Mouse (Mus musculus): ENCODE data around the gene Tmcc3. TPM values are rescaled to one million over a fixed set of nuclear protein-coding genes. Genes with fewer than 3 reads are reported as not detected.

Gene Tmcc3
- polyA plus RNA-seq, 1 experiment from 2014 or later = 8.8 TPM

DNA sequence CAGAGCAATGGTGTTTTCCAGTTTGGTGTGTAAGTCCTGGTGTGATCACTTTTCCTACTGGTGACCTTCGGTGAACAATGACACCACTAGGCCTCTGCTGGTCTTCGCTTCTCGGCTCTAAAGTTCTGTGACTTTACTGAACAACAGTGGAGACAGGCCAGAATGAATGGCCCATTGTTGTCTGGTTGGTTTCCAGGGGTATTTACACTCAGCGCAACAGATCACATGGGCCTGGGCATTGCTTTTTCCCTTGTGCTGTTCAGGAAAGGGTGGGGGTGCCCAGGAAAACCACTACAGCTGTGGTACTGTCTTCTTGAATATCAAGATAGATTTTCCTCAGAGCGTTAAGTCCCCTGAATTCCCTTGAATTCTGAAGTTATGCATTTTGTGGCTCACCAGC is 38.5 kb downstream of the Tmcc3 start:
- Histone ChIP-seq H3K27me3 (ENCODE audit: control insufficient read depth, insufficient read depth, low read length) (no peaks in the 10 kb centered on the region), H3K27ac (ENCODE audit: low read length) (no peak overlapping the region), H3K4me1 (ENCODE audit: control insufficient read depth, insufficient read depth, low read length) (no peaks in the 10 kb centered on the region), H3K9ac (replicated peaks; ENCODE audit: low read depth, low read length) (no peak overlapping the region), H3K4me3 (ENCODE audit: low read depth, low read length) (no peak overlapping the region), H3K36me3 (ENCODE audit: control insufficient read depth, insufficient read depth, low read length) (no peaks in the 10 kb centered on the region), H3K9me3 (ENCODE audit: control insufficient read depth, low read depth, low read length) (no peaks in the 10 kb centered on the region), H3K4me2 (replicated peaks; ENCODE audit: low read depth, low read length) (no peak overlapping the region)
- ATAC-seq (ENCODE audit: insufficient number of reproducible peaks, insufficient read depth, low FRiP score, low read depth) = no peak
- 82% methylated on average over 5 of the region's 5 CpGs for WGBS

DNA sequence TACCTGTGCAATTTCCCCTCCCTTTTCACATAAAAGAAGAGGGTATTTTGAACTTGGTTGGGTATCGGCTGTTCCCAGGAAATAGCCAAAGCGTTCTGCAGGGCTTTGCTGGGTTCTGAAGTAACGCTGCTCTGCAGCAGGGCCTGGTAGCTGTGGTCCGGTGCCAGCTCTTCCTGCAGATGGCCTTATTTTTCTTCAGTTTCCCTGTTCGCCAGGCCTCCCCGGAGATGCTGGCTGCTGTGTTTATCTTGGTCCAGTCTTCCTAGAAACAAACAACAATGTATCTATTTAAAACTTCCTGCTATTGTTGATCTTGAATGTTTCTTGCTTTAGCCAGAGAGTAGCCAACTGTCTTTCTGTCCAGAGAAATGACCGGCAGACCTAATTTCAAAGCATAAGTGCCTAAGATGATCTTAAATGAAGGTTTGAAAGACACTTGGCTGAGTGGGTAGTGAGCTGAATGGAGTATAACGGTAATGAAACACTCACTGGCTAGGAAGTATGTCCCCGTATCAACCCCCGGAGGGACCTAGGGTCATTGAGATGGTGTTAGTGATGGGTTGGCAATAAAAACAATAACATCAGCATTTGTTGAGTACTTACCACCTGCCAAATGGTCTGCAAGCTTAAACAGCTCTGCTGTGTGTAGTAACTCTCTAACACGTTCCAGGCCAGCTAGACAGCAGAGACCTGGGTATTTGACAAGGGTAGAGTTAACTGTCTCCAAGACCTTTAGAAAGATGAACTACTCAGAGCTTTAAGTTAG is 39.3 kb downstream of the Tmcc3 start:
- 71% methylated on average over 11 of the region's 11 CpGs for WGBS
- Histone ChIP-seq H3K27me3 (ENCODE audit: control insufficient read depth, insufficient read depth, low read length) (no peaks in the 10 kb centered on the region), H3K9ac (replicated peaks; ENCODE audit: low read depth, low read length) (no peak overlapping the region), H3K4me2 (replicated peaks; ENCODE audit: low read depth, low read length) (no peak overlapping the region), H3K4me1 (ENCODE audit: control insufficient read depth, insufficient read depth, low read length) (no peaks in the 10 kb centered on the region), H3K27ac (ENCODE audit: low read length) (no peak overlapping the region), H3K36me3 (ENCODE audit: control insufficient read depth, insufficient read depth, low read length) (no peaks in the 10 kb centered on the region), H3K9me3 (ENCODE audit: control insufficient read depth, low read depth, low read length) (no peaks in the 10 kb centered on the region), H3K4me3 (ENCODE audit: low read depth, low read length) (no peak overlapping the region)
- no peak for ATAC-seq (ENCODE audit: insufficient number of reproducible peaks, insufficient read depth, low FRiP score, low read depth)

DNA sequence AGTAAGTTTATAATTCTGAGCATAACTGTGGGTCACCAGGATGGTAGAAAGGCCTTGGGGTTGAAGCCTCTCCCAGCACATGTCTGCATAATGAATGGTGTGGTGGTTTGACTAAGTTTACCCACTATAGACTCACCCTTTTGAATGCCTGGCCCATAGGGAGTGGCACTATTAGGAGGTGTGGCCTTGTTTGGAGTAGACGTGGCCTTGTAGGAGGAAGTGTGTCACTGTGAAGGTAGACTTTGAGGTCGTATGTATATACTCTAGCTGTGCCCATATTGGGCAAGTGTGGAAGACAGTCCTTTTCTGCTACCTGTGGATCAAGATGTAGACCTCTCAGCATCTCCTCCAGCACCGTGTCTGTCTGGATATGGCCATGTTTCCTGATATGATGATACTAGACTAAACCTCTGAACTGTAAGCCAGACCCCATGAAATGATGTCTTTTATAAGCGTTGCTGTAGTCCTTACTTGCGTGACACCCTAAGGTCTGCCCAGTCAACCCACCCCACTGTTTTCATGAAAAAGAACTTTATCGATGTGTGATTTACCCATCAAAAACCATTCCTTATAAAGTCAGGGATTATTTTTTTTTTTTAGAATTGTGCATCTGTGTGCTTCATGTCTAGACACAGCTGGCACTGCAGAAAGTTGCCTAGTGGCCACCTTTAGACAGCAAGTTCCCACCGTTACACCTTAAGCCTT is 40.6 kb downstream of the Tmcc3 start:
- Histone ChIP-seq H3K4me2 (replicated peaks; ENCODE audit: low read depth, low read length) (no peak overlapping the region), H3K27me3 (ENCODE audit: control insufficient read depth, insufficient read depth, low read length) (no peaks in the 10 kb centered on the region), H3K27ac (ENCODE audit: low read length) (no peak overlapping the region), H3K9me3 (ENCODE audit: control insufficient read depth, low read depth, low read length) (no peaks in the 10 kb centered on the region), H3K4me1 (ENCODE audit: control insufficient read depth, insufficient read depth, low read length) (no peaks in the 10 kb centered on the region), H3K9ac (replicated peaks; ENCODE audit: low read depth, low read length) (no peak overlapping the region), H3K4me3 (ENCODE audit: low read depth, low read length) (no peak overlapping the region), H3K36me3 (ENCODE audit: control insufficient read depth, insufficient read depth, low read length) (no peaks in the 10 kb centered on the region)
- WGBS = 89% methylated on average over 7 of the region's 7 CpGs
- ATAC-seq (ENCODE audit: insufficient number of reproducible peaks, insufficient read depth, low FRiP score, low read depth) = no peak

DNA sequence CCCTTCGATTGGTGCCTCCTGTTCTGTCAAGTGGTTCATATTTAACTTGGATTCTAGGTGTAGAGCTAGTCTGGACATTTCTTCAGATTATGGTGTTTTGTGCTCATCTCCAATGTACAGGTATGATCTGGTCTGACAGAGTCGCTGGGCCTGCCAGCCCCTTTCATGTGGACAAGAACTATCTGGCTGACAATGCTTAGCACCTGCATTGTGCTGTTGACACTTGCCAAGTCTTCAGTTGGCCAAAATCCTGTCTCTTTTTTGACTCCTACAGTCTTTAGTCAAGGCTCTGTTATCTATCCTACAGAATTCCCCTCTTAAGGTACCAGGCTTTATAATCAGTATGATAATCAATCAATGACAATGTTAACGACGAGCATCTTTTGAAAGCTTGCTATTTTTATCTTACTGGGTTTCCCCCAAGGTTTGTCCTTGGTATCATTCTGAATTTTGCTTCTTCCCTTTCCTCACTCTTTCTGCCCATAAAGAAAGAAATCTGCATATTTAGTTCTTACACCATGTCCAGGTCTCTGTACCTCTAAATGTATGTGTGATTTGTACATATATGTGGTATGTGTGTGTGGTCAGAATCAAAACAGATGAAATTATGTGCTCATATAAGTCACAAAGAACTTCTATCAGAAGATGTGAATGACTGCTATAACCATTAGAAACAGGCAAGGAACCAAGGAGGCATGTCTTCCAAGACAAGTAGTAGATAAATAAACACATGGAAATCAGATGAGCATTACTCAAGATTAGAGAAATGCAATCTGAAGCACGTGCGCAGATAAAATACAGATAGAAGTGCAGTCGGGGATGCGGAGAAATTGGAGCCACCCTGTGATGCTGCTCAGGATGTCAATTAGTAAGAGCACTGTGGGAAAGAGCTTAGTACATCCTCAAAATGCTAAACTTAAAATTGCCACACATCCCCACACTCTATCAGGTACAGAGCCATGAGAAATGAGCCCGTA is 41.4 kb downstream of the Tmcc3 start:
- Histone ChIP-seq H3K27me3 (ENCODE audit: control insufficient read depth, insufficient read depth, low read length) (no peaks in the 10 kb centered on the region), H3K4me3 (ENCODE audit: low read depth, low read length) (no peak overlapping the region), H3K4me1 (ENCODE audit: control insufficient read depth, insufficient read depth, low read length) (no peaks in the 10 kb centered on the region), H3K4me2 (replicated peaks; ENCODE audit: low read depth, low read length) (no peak overlapping the region), H3K36me3 (ENCODE audit: control insufficient read depth, insufficient read depth, low read length) (no peaks in the 10 kb centered on the region), H3K9me3 (ENCODE audit: control insufficient read depth, low read depth, low read length) (no peaks in the 10 kb centered on the region), H3K27ac (ENCODE audit: low read length) (no peak overlapping the region), H3K9ac (replicated peaks; ENCODE audit: low read depth, low read length) (no peak overlapping the region)
- ATAC-seq (ENCODE audit: insufficient number of reproducible peaks, insufficient read depth, low FRiP score, low read depth) = no peak
- 58% methylated on average over 9 of the region's 9 CpGs for WGBS

DNA sequence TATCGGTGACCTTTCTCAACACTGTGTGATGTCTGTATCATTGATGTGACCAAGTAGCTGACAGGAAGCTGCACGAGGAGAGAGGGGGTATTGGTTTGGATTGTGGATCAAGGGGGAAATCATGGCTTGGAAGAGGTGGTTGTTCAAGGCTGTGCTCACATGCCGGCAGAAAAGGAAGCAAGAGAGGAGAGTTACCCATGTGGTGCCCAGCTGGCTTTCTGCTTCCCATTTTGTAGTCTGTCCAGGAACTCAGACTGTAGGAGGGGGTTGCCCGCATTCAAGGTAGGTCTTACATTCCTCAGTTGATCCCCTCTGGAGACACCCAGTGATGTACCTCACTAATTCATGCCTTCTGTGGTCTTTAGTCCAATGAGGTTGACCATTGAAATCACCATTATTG is 42.3 kb downstream of the Tmcc3 start:
- Histone ChIP-seq H3K9me3 (ENCODE audit: control insufficient read depth, low read depth, low read length) (no peaks in the 10 kb centered on the region), H3K4me2 (replicated peaks; ENCODE audit: low read depth, low read length) (no peak overlapping the region), H3K27ac (ENCODE audit: low read length) (no peak overlapping the region), H3K4me1 (ENCODE audit: control insufficient read depth, insufficient read depth, low read length) (no peaks in the 10 kb centered on the region), H3K9ac (replicated peaks; ENCODE audit: low read depth, low read length) (no peak overlapping the region), H3K36me3 (ENCODE audit: control insufficient read depth, insufficient read depth, low read length) (no peaks in the 10 kb centered on the region), H3K4me3 (ENCODE audit: low read depth, low read length) (no peak overlapping the region), H3K27me3 (ENCODE audit: control insufficient read depth, insufficient read depth, low read length) (no peaks in the 10 kb centered on the region)
- ATAC-seq (ENCODE audit: insufficient number of reproducible peaks, insufficient read depth, low FRiP score, low read depth) = no peak
- WGBS = 64% methylated on average over 4 of the region's 4 CpGs

DNA sequence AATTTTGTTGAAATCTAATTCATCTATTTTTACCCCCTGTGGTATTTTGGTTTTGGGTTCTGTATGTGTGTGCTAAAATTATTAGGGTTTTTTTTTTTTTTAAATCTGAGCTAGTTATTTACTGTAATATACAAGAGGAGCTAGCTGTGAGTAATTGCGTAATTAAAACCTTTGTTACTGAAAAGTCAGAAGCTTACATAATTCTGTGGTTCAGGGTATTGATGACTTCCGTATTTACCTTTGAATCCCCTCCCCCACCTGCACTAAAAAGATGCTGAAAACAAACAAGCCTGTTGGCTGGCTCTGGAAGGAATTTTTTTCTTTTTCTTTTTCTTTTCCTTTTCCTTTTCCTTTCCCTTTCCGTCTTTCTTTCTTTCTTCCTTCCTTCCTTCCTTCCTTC is 42.7 kb downstream of the Tmcc3 start:
- Histone ChIP-seq H3K36me3 (ENCODE audit: control insufficient read depth, insufficient read depth, low read length) (no peaks in the 10 kb centered on the region), H3K9ac (replicated peaks; ENCODE audit: low read depth, low read length) (no peak overlapping the region), H3K9me3 (ENCODE audit: control insufficient read depth, low read depth, low read length) (no peaks in the 10 kb centered on the region), H3K4me1 (ENCODE audit: control insufficient read depth, insufficient read depth, low read length) (no peaks in the 10 kb centered on the region), H3K4me2 (replicated peaks; ENCODE audit: low read depth, low read length) (no peak overlapping the region), H3K27me3 (ENCODE audit: control insufficient read depth, insufficient read depth, low read length) (no peaks in the 10 kb centered on the region), H3K4me3 (ENCODE audit: low read depth, low read length) (no peak overlapping the region), H3K27ac (ENCODE audit: low read length) (no peak overlapping the region)
- ATAC-seq (ENCODE audit: insufficient number of reproducible peaks, insufficient read depth, low FRiP score, low read depth) = no peak
- WGBS = 77% methylated on average over 3 of the region's 3 CpGs

DNA sequence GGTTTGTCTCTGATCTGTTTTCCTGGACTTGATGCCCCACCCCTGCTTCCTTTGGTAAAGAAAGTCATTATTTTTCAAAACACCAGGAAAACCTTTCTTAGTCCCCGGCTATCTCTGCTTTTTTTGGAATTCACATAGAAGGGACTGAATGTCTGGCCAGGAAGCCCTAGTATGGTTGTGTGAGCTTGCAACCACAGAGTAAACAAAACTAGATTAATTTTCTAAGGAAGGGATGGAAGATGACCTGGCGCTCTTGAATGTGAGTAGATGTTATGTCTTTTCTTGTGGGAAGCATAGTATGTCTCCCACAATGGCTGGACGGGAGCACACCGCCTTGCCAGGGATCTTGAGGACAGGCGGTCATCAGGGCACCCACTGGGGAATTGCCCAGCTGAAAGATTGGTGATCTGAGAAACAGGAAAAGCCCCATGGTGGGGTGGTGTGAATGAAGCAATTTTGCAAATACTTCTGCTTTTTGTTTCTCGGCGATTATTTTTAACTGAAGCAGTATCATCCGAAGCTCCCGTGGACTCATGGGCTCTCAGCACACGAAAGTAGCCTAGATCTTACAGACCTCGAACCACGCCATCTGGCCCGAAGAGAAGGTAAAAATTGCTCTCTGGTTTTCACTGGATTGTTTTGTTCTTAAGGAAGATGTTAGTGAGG is 44.9 kb downstream of the Tmcc3 start:
- Histone ChIP-seq H3K9me3 (ENCODE audit: control insufficient read depth, low read depth, low read length) (no peaks in the 10 kb centered on the region), H3K36me3 (ENCODE audit: control insufficient read depth, insufficient read depth, low read length) (no peaks in the 10 kb centered on the region), H3K27ac (ENCODE audit: low read length) (no peak overlapping the region), H3K4me1 (ENCODE audit: control insufficient read depth, insufficient read depth, low read length) (no peaks in the 10 kb centered on the region), H3K27me3 (ENCODE audit: control insufficient read depth, insufficient read depth, low read length) (no peaks in the 10 kb centered on the region), H3K4me3 (ENCODE audit: low read depth, low read length) (no peak overlapping the region), H3K9ac (replicated peaks; ENCODE audit: low read depth, low read length) (no peak overlapping the region), H3K4me2 (replicated peaks; ENCODE audit: low read depth, low read length) (no peak overlapping the region)
- 88% methylated on average over 13 of the region's 13 CpGs for WGBS
- ATAC-seq (ENCODE audit: insufficient number of reproducible peaks, insufficient read depth, low FRiP score, low read depth) = no peak

DNA sequence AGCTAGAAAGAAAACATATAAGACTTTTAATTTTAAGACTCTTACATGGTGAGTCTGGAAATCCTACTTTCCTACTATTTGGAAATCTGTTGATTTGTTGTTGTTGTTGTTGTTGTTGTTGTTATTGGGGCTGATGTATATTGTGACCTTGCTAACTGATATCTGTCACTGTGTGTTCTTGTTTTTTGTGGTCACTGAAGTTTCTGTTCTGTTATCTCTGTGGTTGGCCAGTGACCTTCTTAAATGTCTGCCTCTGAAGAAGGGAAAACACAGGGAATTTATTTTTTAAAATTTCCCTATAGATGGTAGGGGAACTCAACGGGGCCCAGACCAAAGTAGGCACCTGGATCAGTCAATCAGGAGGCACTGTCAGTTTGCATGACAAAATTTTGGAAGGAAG is 48.9 kb downstream of the Tmcc3 start:
- no peak overlapping the region for H3K9ac ChIP-seq (replicated peaks; ENCODE audit: low read depth, low read length)
- 64% methylated on average over 1 of the region's 1 CpGs for WGBS
- H3K4me1 ChIP-seq (ENCODE audit: control insufficient read depth, insufficient read depth, low read length) = no peaks in the 10 kb centered on the region
- ATAC-seq (ENCODE audit: insufficient number of reproducible peaks, insufficient read depth, low FRiP score, low read depth) = no peak
- no peak overlapping the region for H3K27ac ChIP-seq (ENCODE audit: low read length)
- no peak overlapping the region for H3K4me3 ChIP-seq (ENCODE audit: low read depth, low read length)
- no peaks in the 10 kb centered on the region for H3K27me3 ChIP-seq (ENCODE audit: control insufficient read depth, insufficient read depth, low read length)
- no peaks in the 10 kb centered on the region for H3K9me3 ChIP-seq (ENCODE audit: control insufficient read depth, low read depth, low read length)
- H3K4me2 ChIP-seq (replicated peaks; ENCODE audit: low read depth, low read length) = no peak overlapping the region
- H3K36me3 ChIP-seq (ENCODE audit: control insufficient read depth, insufficient read depth, low read length) = no peaks in the 10 kb centered on the region
